Mouse (Mus musculus): ENCODE data around the gene Ipp.

- no peak for TF ChIP-seq CTCF (IDR thresholded peaks at IDR 0.05; ENCODE audit: borderline replicate concordance, control insufficient read depth, extremely low read depth, insufficient read depth, low read length, poor library complexity)
- no peak for TF ChIP-seq POLR2A (IDR thresholded peaks at IDR 0.05; ENCODE audit: control insufficient read depth, extremely low read depth, insufficient read depth, low read length, poor library complexity)
These were observed 7.4 kb upstream of the Ipp start for GRCm38 (mm10) chr4:116499978-116500377.

Data from thymus, adult 2 months (tissue).